Mouse (Mus musculus) liver, postnatal 0 days (tissue): ENCODE data around the gene Hcn3.

Experiments used
- CTCF ChIP-seq: sonication (generic); IDR thresholded peaks from 2 replicates; pipeline ENCODE4 v1.5.1; 2016; ENCODE audit warnings: antibody characterized with exemption, low read depth
- EP300 ChIP-seq: IDR thresholded peaks from 2 replicates; pipeline ENCODE4 v1.6.1; 2016; ENCODE audit warnings: antibody characterized with exemption, low read depth, mild to moderate bottlenecking

GRCm38 (mm10) chr3:89124241-89124640 lies 35.8 kb downstream of the Hcn3 start:
- TF ChIP-seq EP300, result no peak
- TF ChIP-seq CTCF, result no peak
